Mouse (Mus musculus) left cerebral cortex, adult 8-10 months (tissue): ENCODE data around the gene Rtn4rl1. TPM values are rescaled to one million over a fixed set of nuclear protein-coding genes. Genes with fewer than 3 reads are reported as not detected.

ENCODE experiments used
- DNase-seq, 2 experiments: peaks; one replicate each; pipeline ENCODE4 v3.0.0; 2022; ENCODE audit warnings: low spot score in 2 of 2
- total RNA-seq, 4 experiments: library from RNA; stranded (reverse); gene quantifications; 2 replicates each; pipeline ENCODE4 v1.2.4; 2022

Gene Rtn4rl1
- total RNA-seq, 4 experiments from 2014 or later, result 67.2 to 72.6 (median 67.9) TPM

DNA sequence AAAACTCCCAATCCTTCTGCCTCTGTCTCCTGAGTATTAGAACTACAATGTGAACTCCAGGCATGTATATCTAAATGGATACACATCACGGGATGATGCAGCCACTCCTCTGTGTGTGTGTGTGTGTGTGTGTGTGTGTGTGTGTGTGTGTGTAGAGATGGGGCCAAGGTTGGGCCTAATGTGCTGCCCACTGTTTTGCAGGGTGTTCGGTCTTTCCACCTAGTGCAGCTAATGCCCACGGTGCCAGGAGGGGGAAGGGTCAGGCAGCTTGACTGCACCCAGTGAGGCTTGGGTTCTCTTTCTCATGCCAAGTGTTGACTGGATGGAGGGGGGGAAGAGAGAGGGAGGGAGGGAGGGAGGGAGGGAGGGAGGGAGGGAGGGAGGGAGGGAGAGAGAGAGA is 19.3 kb downstream of the Rtn4rl1 start:
- DNase-seq, result no peak

DNA sequence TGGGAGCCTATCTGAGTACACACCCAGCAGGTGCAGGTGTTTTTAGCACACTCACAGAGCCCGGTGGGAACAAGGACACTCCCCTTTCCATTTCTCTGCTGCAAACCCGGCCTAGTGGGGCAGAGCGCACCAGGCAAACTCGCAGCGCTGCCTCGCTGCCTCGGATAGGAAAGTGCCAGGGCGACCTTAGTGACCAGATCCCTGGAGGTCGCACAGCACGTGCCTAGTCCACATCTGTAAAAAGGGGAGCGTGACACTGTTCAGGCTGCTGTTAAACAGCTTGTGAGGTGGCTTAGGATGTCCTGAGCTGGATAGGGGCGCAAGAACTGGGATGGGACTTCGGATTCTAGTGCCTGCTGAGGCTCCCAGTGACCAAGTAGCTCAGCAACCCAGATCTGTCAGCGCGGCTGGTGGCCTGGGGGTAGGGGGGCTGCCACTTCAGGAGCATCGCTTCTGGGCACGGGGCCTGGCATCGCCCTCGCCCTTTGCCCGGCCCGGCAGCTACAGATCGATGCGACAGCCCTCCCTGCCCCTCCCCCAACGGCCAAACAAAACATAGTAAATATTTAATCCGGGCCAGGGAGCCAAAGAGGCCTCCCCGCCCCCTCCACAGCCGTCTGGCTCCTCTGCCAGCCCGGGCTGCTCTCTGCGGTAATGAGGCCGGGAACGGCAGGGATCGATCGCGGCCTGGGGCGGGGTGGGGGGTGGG is 19.9 kb downstream of the Rtn4rl1 start:
- no peak for DNase-seq

DNA sequence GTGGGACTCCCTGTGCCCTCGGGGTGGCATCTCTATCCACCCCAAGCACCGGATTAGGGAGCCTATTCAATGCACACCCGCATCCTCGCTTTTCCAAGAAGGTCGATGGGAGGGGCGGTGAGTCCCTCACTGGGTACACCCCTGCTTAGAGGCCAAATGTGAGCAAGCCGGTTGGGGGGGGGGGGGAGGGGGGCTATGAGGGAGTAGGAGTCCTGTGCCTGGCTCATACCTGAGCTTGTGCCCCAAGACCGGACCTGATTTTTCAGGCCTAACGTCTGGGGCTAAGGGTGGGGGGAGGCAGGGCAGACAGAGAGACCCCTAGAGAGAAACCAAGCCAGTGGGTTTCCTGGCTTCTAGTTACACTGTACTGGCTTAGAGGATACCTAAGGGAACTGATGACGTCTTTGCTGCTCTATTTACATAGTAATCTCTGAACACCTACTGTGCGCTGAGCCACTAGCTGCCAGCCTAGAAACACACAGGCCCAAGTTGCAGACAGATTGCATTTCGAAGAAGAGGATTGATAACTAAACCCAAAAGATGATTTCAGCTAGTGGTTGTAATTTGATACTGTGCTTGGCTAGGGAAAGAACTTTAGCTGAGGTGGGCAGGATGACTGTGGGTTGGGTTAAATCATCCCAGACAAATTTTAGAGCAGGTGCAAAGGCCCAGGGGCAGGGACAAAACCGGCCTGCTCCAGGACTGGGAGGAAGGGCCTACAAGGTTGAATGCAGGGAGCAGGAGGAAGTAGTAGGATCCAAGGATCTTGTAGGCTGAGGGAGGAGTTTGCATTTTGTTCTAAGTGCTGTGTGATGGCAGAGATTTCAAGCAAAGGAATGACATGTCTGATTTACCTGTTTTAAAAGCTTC is 20.7 kb downstream of the Rtn4rl1 start:
- DNase-seq, result no peak

DNA sequence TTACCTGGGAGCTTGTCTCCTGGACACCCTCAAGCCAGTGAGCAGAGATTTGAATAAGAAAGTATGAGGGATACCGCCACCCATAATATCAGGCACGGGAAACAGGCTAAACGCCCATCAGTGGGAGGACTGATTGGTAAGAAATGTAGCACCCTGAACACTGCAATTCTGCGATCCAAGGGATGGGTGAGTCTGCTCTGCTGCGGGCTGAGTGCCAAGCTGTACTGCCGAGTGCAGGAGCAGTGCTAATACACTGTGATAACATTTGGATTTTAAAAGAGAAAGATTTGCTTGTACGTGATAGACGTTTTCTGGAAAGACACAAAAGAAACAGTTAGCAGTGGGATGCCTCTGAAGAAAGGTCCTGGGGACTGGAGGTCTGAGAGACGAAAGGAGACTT is 26.5 kb downstream of the Rtn4rl1 start:
- DNase-seq, result no peak

DNA sequence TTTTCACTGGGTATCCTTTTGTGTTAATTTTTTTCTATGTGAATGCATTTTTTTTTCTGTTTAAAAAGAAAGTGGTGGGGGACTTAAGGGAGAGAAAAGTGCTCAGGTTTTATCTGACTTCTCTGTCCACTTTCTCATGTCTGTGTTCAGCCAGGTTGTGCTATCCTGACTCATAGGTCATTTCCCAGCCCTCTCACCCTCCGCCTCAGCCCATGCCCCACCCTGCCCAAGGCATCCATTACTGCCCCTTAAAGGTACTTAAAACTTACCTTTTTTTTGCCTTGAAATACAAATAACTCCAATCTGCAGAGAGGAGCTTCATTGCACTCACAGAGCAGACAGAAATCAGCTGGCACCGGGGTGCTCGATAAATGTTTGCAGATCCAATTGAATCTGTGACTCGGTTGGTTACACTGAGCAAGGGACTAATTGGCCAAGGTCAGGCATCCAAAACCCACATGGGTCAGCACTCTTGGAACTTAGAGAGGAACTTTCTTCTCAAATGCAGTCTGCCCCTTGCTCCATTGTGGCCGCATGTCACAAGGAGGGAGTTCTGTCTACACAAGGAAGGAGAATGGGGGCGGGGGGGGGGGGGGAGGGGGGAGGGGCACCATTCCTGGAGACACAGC is 27.0 kb downstream of the Rtn4rl1 start:
- no peak for DNase-seq

DNA sequence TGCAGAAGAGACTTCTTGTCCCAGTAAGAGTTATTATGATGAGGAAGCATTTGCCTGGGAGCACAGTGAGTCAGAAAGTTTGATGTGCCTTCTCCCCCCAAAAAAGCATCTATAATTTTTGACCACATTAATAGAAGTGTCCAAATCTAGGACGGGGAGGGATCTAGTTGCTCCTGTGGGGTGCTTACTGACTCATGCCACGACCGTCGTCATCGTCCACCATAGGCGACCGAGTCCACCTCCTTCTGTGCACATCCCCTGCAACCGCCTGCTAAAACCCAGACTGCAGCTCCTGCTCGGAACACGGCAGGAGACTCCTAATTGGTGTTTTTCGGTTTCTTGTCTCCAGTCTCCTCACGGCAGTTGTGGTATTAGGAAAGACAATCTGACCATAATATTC is 30.5 kb downstream of the Rtn4rl1 start:
- no peak for DNase-seq

DNA sequence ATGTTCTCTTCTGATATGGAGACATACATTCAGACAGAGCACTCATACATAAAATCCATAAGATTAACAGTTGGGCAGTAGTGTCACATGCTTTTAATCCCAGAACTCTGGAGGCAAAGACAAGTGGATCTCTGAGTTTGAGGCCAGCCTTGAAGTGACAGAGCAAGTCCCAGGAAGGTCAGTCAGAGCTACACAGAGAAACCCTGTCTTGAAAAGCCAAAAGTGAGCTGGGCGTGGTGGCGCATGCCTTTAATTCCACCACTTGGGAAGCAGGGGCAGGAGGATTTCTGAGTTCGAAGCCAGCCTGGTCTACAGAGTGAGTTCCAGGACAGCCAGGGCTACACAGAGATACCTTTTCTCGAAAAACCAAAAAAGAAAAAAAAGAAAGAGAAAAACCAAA is 31.3 kb downstream of the Rtn4rl1 start:
- no peak for DNase-seq

DNA sequence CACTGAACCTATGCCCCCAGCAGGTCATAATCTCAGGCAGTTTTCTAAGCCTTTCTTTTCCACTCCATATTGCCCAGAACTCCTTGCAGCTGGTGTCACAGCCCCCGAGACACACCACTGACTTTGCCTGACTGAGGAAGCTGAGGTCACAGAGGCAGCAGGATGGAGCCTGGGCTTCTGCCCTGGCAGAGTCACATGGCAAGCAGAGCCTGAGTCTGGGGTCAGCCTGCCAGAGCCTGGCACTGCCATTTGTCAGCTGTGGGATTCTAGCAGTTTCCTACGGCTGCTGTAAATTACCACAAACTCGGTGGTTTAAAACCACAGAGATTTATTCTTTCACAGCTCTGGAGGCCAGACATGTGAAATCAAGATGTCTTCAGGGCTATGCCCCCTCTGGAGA is 34.0 kb downstream of the Rtn4rl1 start:
- no peak for DNase-seq

DNA sequence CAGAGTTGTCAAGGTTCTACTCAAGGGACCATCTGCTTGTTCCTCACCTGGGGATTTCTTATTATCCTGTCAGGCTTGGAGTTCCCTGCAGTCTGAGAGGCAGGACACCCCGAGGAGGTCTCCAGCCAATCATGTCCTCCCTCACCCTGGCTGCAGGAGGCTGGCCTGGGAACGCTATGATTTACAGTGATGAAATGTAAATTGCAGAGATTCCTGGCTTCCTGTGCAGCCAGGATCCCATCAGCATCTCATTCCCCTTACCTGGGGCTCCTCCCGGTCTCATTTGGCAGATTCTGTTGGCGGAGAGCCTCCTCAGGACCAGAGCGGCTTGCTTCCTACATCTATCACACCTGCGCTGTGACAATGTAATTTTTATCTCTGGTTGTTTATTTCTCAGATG is 35.7 kb downstream of the Rtn4rl1 start:
- DNase-seq, result no peak

DNA sequence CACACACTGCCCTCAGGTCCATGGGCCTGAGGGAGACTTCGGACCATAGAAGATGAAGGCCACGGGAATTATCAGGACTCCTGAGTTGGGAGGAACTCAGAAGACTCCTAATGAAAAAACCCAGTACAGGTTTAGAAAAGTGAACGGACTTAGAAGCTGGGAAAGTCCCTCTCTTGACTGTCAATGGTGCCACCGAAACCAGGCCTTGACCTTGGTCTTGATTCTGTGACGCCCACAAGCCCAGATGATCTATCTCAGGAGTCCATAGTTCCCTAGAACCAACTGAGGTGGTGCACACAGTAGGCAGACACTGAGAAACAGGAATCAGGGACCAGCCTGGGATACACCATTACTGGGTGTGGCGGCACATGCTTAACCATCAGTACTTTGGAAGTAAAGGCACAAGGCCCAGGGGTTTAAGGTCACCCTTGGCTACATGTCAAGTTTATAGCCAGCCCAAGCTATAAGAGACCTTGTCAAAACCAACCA is 36.7 kb downstream of the Rtn4rl1 start:
- DNase-seq, result no peak

DNA sequence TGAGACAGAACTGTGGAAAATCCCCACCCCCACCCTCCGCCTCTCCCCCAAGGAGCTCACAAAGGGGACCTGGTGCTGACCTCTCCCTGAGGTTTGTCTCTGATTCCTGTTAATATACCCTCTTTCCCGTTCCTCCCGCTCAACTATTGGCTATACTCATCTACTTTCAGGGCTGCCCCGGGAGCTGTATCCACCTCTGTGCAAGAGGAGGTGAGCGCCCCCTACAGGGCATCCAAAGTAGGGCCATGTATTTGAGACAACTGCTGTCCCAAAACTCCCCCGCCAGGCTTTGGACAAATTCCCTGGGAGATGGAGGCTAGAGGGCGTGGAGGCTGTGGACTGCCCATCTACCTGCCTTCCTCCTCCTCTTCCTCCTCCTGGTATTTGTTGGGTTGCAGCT is 38.2 kb downstream of the Rtn4rl1 start:
- DNase-seq, result no peak

DNA sequence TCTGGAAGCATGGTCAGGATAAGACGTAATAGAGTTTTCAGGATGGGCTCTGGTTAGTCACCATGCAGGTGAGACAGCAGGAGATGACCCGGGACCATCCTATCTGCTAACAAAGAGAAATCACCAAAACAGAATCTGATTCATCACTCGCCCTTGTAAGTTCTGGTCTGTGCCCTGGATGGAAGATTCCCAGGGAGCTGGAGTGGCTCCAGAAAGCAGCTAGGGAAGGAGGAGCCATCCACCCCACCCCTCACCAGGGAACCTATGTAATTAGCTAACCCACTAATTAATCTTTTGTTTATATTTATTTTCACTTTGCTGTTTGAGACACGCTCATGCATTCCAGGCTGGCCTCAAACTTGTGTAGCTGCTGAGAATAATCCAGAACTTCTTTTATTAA is 38.9 kb downstream of the Rtn4rl1 start:
- DNase-seq, result no peak

DNA sequence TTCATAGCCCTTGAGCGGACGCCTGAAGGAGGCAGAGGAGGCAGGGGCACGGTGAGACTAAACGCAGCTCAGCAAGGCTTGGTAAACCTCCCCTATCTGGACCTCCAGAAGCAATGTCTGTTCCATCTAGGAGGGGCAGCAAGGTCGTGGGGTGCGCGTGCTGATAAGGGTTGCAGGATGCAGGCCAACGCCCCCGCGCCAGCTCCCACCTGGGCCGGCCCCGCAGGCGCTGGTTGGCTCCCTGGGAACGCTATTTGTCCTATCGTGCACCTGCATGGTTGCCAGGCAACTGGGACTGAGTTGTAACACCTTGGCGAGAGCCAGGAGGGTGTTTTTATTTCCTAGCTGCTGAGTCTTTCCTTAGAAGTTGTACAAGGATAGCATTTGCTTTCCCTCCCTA is 41.2 kb downstream of the Rtn4rl1 start:
- DNase-seq, result peak in 1 of 2 experiments; percentile 66

DNA sequence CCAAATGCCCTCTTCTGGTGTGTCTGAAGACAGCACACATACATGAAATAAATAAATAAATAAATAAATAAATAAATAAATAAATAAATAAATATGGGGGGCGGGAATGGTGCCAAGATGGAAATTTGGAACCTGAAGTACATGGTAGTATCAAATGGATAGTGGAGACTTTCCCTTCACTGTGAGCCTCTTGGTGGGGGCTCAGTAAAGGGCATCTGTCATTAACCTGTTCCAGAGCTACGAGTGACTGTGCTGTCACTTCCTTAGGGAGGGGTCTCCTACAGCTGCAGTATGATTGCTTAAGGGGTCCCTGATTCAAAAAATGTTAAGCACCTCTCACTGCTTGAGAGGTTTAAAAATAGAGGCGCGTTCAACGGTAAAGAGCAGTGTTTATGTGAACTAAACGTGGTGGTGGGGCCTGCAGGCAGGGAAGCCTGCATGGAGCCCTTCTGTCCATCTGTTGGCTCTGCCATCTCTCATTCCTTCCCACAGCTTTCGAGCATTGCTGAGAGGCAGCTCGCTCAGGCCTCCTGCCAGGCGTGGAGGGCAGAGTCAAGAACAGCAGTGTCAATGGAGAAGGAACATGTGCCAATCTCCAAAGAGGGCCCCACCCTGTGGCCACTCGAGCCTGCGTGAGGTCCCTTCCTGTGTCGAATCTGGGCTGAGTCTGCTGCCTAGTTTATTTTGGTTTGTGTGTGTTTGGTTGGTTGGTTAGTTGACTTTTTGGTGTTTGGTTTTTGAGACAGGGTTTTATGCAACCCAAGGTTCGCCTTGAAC is 46.8 kb downstream of the Rtn4rl1 start:
- no peak for DNase-seq

DNA sequence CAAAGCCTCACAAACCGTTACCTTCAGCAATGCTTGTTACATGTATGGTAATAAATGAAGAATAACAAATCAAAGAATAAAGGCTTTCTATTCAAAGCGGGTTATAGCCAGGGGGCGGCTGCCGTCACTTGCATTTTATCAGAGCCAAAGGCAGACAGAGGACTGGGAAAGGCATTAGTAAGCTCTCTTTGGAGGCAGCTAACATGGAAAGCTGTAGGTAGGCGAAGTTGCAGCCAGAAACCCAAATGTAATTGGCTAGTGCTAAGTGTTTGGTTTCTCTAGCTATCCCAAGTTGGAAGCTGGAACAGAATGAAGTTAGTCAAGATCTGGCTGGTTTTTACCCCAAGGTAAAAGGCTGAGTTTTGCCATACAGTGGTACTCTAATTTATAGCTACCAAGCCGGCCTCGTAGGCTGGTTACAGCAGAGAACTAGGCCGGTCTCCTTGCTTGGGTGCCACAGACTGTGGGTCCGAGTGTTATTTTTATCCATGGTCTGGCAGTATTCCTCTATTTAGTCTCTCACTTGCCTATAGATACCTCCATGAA is 49.2 kb downstream of the Rtn4rl1 start:
- DNase-seq, result no peak

DNA sequence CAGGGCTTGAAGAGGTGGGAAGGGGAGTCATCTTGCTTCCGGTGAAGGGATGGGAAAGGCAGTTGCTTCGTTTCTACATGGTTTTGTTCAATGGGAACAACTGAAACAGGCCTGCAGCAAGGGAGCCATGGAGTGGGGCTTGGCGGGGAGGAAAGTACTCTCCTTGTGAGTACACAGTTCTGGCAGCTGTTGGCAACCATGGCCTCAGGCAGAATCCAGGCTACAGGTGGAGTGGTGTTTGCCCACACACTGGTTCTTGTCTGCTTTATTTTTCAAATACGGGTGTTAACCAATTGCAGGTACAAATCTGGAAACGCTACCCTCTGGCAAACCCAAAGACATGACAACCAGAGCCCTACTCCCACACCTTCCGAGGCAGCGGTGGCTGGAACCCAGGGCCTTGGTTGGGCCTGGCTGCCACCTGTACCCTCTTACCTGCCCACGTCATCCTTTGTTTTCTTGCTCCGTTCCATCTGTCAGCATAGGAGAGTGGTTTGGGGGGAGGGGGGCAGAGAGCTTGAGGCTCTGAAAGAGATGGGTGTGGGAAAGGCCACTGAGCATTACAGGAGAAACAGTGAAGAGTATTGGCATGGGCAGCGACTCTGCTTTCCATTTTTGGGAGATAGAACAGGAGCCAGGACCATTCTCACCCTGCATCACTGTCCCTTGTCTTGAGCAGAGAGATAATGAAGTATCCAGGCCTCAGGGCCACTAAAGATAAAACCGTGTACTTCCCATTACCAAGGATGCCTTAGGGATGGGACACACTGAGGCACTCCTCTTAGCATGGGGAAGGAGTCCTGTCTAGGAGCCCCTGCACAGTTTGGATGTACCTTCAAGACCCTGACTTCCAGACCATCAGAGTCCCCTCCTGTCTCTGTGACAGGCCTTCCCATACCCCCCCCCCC is 51.0 kb downstream of the Rtn4rl1 start:
- no peak for DNase-seq

DNA sequence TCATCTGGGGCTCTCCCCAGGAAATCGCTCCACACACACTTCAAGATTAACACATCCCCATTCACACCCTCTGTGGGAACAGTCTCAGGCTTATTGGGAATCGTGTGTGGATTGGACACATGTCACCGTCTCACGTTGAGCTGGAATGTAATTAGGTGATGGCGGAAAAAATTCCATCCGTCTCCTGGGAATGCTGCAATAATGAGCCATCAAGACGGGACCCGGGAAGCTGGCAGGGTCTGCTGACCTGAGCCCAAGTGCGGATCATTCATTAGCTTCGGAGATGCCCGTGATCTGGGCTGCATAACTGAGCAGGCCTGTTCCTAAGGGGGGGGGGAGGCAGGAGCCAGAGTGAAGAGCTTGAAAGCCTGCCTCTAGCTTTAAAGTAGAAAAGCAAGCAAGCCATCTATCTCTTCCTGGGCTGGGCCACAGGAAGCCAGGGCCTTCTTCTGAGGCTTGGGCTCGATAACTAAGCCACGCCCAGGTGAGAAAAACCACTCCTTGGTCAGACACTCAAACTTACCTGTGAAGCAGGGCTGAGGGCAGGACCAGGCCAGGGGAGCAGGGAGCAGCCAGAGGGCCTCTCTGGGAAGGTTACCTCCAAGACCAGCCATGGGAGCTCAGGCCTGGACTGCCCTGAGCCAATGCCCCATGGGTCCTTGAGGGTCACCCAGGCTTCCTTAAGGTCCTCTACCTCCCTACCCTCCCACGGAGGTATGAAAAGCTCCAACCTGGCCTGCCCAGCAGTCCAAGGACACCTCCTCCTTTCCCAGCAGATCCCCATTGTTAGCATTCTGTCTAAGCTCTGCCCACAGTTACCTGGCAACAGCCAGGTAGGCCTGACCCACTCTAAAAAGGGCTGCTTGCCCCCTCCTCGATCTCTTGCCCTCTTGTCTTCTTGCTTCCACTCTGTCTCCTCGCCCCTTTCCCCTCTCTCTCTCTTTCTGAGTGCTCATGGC is 52.1 kb downstream of the Rtn4rl1 start:
- no peak for DNase-seq

DNA sequence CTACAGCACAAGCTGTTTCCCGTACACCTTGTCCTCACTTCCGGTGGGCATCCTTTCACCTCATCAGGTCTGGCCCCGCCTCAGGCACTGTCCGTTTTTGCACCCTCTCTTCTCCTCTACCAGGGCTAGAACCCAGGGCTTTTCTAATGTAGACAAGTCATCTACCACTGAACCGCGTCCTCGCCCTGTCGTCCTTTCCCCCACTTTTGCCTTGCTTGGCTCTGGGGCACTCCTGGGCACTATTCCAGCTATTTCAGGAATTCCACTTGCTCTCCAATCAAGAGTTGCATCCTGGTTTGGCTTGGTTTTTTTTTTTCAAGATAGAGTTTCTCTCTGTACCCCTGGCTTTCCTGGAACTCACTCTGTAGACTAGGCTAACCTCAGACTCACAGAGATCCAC is 53.0 kb downstream of the Rtn4rl1 start:
- DNase-seq, result no peak

DNA sequence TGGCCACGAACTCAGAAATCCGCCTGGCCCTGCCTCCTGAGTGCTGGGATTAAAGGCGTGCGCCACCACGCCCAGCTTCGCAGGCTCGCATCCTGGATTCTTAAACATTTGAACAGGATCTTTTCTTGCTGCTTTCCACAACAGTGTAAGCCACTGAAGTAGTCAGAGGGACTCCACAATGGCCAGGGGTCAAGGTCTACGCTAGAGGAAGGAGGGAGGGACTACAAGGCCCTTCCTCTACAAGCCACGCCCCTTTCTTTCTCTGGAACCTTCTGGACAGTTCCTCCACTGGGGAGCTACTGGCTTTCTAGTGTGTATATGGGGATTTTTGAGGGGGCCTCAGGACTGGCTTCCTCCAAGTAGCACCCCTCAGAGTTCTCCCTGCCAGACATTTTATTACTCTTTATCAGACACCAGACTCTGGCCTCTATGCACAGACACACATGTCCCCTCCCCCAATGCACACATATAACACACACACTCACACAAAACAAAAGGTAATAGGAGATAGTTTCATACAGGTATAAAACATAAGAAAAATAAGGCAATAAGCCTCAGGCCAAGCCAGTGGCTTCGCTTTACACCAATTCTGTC is 53.7 kb downstream of the Rtn4rl1 start:
- DNase-seq, result no peak
